Mouse (Mus musculus) Patski (cell line): ENCODE data around the gene Tns1. TPM values are rescaled to one million over a fixed set of nuclear protein-coding genes. Genes with fewer than 3 reads are reported as not detected.

Source experiments
- ATAC-seq: fragments of 100-300 bp; one replicate; pipeline ENCODE4 v1.8.0; 2021
- CTCF ChIA-PET: fragments of 350-600 bp; sonication (Branson Sonifier 250); formaldehyde crosslinking; loops from one replicate; lab custom pipeline; 2022; ENCODE audit warnings: inconsistent platforms; lab: Charles Lee
- POLR2A ChIA-PET: fragments of 350-600 bp; sonication (Branson Sonifier 250); formaldehyde crosslinking; loops from one replicate; lab custom pipeline; 2022; ENCODE audit warnings: antibody characterized with exemption, inconsistent platforms; lab: Charles Lee
- DNase-seq: peaks from one replicate; pipeline ENCODE4 v3.0.0-alpha.2; 2011; ENCODE audit warnings: low read depth, low spot score
- H3K27me3 ChIP-seq: fragments of 371-371 bp; one replicate; pipeline ENCODE4 v1.5.1; 2021
- CTCF ChIP-seq: fragments of 100-300 bp; IDR thresholded peaks from one replicate; pipeline ENCODE4 v1.5.1; 2021
- in situ Hi-C: fragments of 300-500 bp; cut with MboI; formaldehyde crosslinking; loops from 3 replicates; pipeline ENCODE4 v1.11.1; 2018; ENCODE audit warnings: low pct_unique_long_range_greater_than_20kb, mixed read lengths
- polyA plus RNA-seq: library from polyadenylated mRNA; unstranded; gene quantifications from one replicate; pipeline ENCODE4 v1.2.3, GENCODE M21; 2021

Gene Tns1
- polyA plus RNA-seq, 1 experiment from 2014 or later = 393 TPM

GRCm38 (mm10) chr1:74150101-74150500 is 25.9 kb upstream of the Tns1 start:
- CTCF ChIA-PET = no interaction called here
- H3K27me3 ChIP-seq = peaks cover 8% of the 10 kb centered on the region

DNA sequence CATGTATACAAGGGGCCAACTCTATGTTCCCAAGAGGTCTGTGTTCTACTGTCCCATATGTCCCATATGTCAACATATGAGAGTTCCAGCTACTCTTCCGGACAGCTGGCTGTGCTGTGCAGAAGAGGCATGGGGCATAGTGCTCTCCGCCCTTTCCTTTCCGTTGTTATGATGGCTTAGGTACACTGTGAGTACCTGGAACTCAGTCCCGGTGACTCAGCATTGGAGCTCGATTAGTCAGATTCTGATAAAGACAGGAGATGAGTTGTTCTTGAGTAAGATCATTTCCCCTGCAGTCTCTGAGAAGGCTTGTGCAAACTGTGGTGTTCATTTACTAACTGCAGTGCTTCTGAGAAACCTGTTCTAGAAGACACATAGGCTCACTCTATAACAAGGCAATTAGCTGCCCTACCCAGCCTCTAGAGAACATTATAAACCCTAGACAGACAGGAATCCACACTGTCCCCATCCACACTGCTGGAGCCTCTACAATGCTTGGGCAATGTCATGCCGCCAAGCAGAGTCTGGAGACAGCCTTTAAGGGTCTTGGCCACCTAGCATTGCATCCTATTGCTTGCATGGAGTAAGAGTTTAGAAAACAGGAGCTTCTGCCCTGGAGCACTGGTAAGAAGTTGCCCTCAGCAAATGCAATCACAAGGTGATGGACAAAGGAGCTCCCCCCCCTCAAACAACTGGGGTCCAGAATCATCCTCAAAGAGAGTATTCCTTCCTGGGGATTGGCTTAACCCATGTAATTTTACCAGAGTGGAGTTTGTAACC is 25.0 kb upstream of the Tns1 start:
- ChIA-PET POLR2A (no interaction called here), CTCF (no interaction called here)
- peaks cover 8% of the 10 kb centered on the region for H3K27me3 ChIP-seq
- DNase-seq = no peak
- no peak for TF ChIP-seq CTCF
- in situ Hi-C loops = no loop called here
- no peak for ATAC-seq

More at GRCm38 (mm10) chr1:74150101-74150500, 25.9 kb upstream of the Tns1 start:
- POLR2A ChIA-PET = no interaction called here
- in situ Hi-C loops = no loop called here
- no peak for TF ChIP-seq CTCF
- DNase-seq = no peak
- ATAC-seq = no peak

GRCm38 (mm10) chr1:74141781-74142180 is 17.5 kb upstream of the Tns1 start:
- no peak for DNase-seq
- no peak for ATAC-seq
- POLR2A ChIA-PET = no interaction called here
- TF ChIP-seq CTCF = no peak
- in situ Hi-C loops = no loop called here
- H3K27me3 ChIP-seq = no peaks in the 10 kb centered on the region
- CTCF ChIA-PET = interaction anchor here (0.9 kb wide), 1 partner anchor 161 kb away, joined by 3 read pairs; no protein-coding TSS in a partner anchor

GRCm38 (mm10) chr1:74139415-74139814 is 15.2 kb upstream of the Tns1 start:
- TF ChIP-seq CTCF = peak; percentile 66
- POLR2A ChIA-PET = interaction anchor here (0.9 kb wide), 1 partner anchor 13 kb away, joined by 3 read pairs; no protein-coding TSS in a partner anchor
- no peaks in the 10 kb centered on the region for H3K27me3 ChIP-seq
- no peak for ATAC-seq
- in situ Hi-C loops = no loop called here
- CTCF ChIA-PET = interaction anchor here (0.6 to 1.7 kb wide), 4 partner anchors 14 to 82 kb away, joined by 3 to 11 read pairs (median 3); partner anchors contain the start of gene Rufy4
- DNase-seq = no peak

DNA sequence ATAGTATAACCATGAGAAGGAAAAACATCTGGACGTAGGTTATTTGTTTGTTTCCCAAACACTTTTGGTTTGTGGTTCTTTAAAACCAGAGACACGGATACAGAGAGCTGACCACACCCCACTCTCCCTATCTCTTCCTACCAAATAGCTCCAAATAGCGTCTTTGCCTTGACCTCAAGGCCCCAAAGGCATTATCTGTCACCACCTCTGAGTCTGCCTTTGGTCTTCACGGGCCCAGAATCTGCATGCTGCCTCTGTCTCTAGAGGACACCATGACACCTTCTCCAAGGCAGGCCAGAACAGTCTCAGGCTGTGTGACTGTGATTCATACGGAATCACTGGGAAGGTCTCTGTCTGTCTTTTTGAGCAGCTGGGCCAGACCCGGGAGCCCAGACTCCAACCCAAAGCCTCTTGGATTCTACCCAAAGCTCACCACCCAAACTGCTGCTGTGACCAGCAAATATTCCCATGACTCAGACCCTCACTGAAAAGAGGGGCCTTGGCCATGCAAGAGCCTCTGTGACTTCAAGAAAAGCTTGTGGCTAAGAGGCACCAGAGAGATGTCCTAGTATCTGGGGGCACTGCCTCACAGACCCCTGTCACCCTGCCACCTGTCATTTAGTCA is 11.2 kb upstream of the Tns1 start:
- ChIA-PET CTCF (interaction anchor here (1.3 to 1.8 kb wide), 2 partner anchors 9 to 13 kb away, joined by 3 to 6 read pairs; no protein-coding TSS in a partner anchor), POLR2A (interaction anchor here (0.5 to 0.9 kb wide), 2 partner anchors 9 to 199 kb away, joined by 3 read pairs; no protein-coding TSS in a partner anchor)
- in situ Hi-C loops = no loop called here
- ATAC-seq (no peak), DNase-seq (peak; percentile 12)
- H3K27me3 ChIP-seq = peaks cover 5% of the 10 kb centered on the region
- TF ChIP-seq CTCF = no peak

DNA sequence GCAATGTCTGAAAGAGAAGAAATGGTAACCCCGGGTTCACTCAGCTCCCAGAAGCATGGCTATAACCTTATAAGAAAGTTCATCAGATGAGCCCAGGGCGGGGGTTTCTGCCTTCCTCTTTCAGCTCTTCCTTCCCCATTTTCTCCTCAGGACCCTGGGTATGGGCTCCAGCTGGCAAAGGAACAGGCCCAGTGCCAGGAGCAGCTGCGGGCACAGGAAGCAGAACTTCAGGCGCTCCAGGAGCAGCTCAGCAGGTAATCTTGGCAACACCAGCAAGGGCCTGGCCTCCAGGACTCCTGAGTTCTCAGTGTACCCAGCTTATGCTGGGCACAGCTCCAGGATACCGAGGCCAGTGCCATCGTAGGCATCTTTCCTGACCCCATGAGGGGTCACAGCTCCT is 9.7 kb upstream of the Tns1 start:
- ChIA-PET CTCF (interaction anchor here (1.8 kb wide), 1 partner anchor 232 kb away, joined by 5 read pairs; no protein-coding TSS in a partner anchor), POLR2A (no interaction called here)
- TF ChIP-seq CTCF = no peak
- H3K27me3 ChIP-seq = peaks cover 5% of the 10 kb centered on the region
- ATAC-seq (no peak), DNase-seq (no peak)
- in situ Hi-C loops = no loop called here

DNA sequence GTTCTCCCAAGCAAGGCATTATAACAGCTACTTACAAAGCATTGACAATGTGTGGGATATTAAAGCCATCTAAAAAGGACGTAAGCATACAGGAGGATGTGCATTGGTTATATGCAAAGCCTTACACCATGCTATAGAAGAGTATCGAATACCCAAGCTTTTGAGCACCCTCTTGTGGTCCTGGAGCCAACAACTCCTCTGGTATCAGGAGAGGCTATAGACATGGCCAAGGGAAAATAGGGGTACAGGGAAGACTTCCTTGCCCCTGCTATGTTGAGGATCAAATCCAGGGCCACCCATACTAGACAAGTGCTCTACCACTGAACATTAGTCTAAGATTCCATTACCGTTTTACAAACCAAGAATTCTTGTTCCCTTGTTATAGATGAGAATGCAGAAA is 7.8 kb upstream of the Tns1 start:
- TF ChIP-seq CTCF = no peak
- H3K27me3 ChIP-seq = peaks cover 5% of the 10 kb centered on the region
- in situ Hi-C loops = no loop called here
- CTCF ChIA-PET = interaction anchor here (1.5 to 1.8 kb wide), 2 partner anchors 47 to 230 kb away, joined by 4 to 5 read pairs; no protein-coding TSS in a partner anchor
- no peak for ATAC-seq
- DNase-seq = no peak
- POLR2A ChIA-PET = no interaction called here

- H3K27me3 ChIP-seq = peaks cover 5% of the 10 kb centered on the region
- TF ChIP-seq CTCF = no peak
- DNase-seq = no peak
- in situ Hi-C loops = no loop called here
- ChIA-PET POLR2A (no interaction called here), CTCF (interaction anchor here (1.5 kb wide), 1 partner anchor 46 kb away, joined by 4 read pairs; no protein-coding TSS in a partner anchor)
- ATAC-seq = no peak
Measured at GRCm38 (mm10) chr1:74130883-74131659, 6.8 kb upstream of the Tns1 start.

DNA sequence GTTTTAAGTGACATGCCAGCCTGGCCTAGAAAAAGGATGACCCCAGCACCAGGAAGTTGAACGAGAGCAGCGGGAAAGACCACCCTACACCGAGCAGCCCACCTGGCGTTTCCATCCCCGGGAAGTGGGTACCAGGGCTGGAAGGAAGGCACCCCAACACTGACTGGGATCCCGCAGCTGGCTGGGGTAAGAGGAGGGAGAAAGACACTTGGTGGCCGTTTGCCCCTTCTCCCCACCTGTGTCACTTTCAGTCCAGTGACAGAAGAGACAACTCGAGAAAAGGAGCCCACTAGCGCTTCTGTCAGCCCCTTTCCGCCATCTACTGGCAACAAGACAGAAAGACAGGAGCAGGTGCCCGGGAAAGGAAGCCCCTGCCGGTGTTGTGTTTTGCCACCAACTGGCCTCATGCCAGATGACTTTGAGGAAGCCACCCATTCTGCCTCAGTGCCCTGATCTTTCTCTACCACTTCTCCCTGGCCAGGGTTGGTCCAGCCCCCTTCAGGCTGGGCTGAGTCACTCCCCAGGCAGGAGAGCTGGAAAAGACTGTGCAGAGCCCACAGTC is 823 bp upstream of the Tns1 start, which contains the start of gene Rufy4:
Gene Rufy4, plus strand, starts transcription at position 551 of the 562 bp plus-strand sequence.
- in situ Hi-C loops = loop anchor here (5.0 kb wide), 1 partner anchor 223 kb away; no protein-coding TSS in a partner anchor
- CTCF ChIA-PET = interaction anchor here (0.6 to 2.0 kb wide), 8 partner anchors 12 to 223 kb away, joined by 3 to 11 read pairs (median 3); no protein-coding TSS in a partner anchor
- peak; percentile 86 for ATAC-seq
- POLR2A ChIA-PET = no interaction called here
- TF ChIP-seq CTCF = no peak
- H3K27me3 ChIP-seq = no peaks in the 10 kb centered on the region
- peak; percentile 83 for DNase-seq
